Mouse (Mus musculus): ENCODE results near the gene Efna2.

Gene Efna2

GRCm38 (mm10) chr10:80175536-80176269, 3.6 kb upstream of the Efna2 start:
- in situ Hi-C loops (cut with MboI; ENCODE audit: unreplicated experiment in 2 of 2) = loop anchor here (5.0 to 25.0 kb wide), 4 partner anchors 72 to 337 kb away; partner anchors contain the start of genes Ndufs7 (in 2 of the 2) and Adamtsl5 (in 1 of the 2)

- in situ Hi-C loops (cut with MboI; ENCODE audit: unreplicated experiment in 2 of 2) = loop anchor here (5.0 to 25.0 kb wide), 4 partner anchors 71 to 336 kb away; partner anchors contain the start of genes Ndufs7 (in 2 of the 2) and Adamtsl5 (in 1 of the 2)
Observed at GRCm38 (mm10) chr10:80176270-80176834, 2.9 kb upstream of the Efna2 start.

- in situ Hi-C loops (cut with MboI; ENCODE audit: unreplicated experiment in 2 of 2) = loop anchor here (5.0 to 25.0 kb wide), 4 partner anchors 70 to 335 kb away; partner anchors contain the start of genes Ndufs7 (in 2 of the 2) and Adamtsl5 (in 1 of the 2)
Observed at GRCm38 (mm10) chr10:80177441-80178279, 1.6 kb upstream of the Efna2 start.

GRCm38 (mm10) chr10:80180288-80180687, 1.0 kb downstream of the Efna2 start:
- in situ Hi-C loops (cut with MboI; ENCODE audit: unreplicated experiment in 2 of 2) = loop anchor here (25.0 kb wide), 1 partner anchor 332 kb away; no protein-coding TSS in a partner anchor

- in situ Hi-C loops (cut with MboI; ENCODE audit: unreplicated experiment in 2 of 2) = loop anchor here (25.0 kb wide), 1 partner anchor 331 kb away; no protein-coding TSS in a partner anchor
Observed at GRCm38 (mm10) chr10:80180823-80181222, 1.5 kb downstream of the Efna2 start.

GRCm38 (mm10) chr10:80182547-80182946, 3.3 kb downstream of the Efna2 start:
- in situ Hi-C loops (cut with MboI; ENCODE audit: unreplicated experiment in 2 of 2) = loop anchor here (25.0 kb wide), 1 partner anchor 330 kb away; no protein-coding TSS in a partner anchor

- in situ Hi-C loops (cut with MboI; ENCODE audit: unreplicated experiment in 2 of 2) = loop anchor here (25.0 kb wide), 1 partner anchor 326 kb away; no protein-coding TSS in a partner anchor
Observed at GRCm38 (mm10) chr10:80186649-80187048, 7.4 kb downstream of the Efna2 start.

GRCm38 (mm10) chr10:80187739-80188138, 8.5 kb downstream of the Efna2 start:
- in situ Hi-C loops (cut with MboI; ENCODE audit: unreplicated experiment in 2 of 2) = loop anchor here (25.0 kb wide), 1 partner anchor 325 kb away; no protein-coding TSS in a partner anchor

GRCm38 (mm10) chr10:80188453-80189024, 9.3 kb downstream of the Efna2 start:
- in situ Hi-C loops (cut with MboI; ENCODE audit: unreplicated experiment in 2 of 2) = loop anchor here (25.0 kb wide), 1 partner anchor 324 kb away; no protein-coding TSS in a partner anchor

- in situ Hi-C loops (cut with MboI; ENCODE audit: unreplicated experiment in 2 of 2) = loop anchor here (25.0 kb wide), 1 partner anchor 322 kb away; no protein-coding TSS in a partner anchor
Observed at GRCm38 (mm10) chr10:80189999-80190398, 10.7 kb downstream of the Efna2 start.

GRCm38 (mm10) chr10:80190491-80191051, 11.3 kb downstream of the Efna2 start:
- in situ Hi-C loops (cut with MboI; ENCODE audit: unreplicated experiment in 2 of 2) = loop anchor here (25.0 kb wide), 1 partner anchor 322 kb away; no protein-coding TSS in a partner anchor

GRCm38 (mm10) chr10:80193976-80194375, 14.7 kb downstream of the Efna2 start:
- in situ Hi-C loops (cut with MboI; ENCODE audit: unreplicated experiment in 2 of 2) = loop anchor here (25.0 kb wide), 1 partner anchor 318 kb away; no protein-coding TSS in a partner anchor

- in situ Hi-C loops (cut with MboI; ENCODE audit: unreplicated experiment in 2 of 2) = loop anchor here (25.0 kb wide), 1 partner anchor 318 kb away; no protein-coding TSS in a partner anchor
Observed at GRCm38 (mm10) chr10:80194441-80194840, 15.2 kb downstream of the Efna2 start.

GRCm38 (mm10) chr10:80196167-80196566, 16.9 kb downstream of the Efna2 start:
- in situ Hi-C loops (cut with MboI; ENCODE audit: unreplicated experiment in 2 of 2) = loop anchor here (25.0 kb wide), 1 partner anchor 316 kb away; no protein-coding TSS in a partner anchor

- in situ Hi-C loops (cut with MboI; ENCODE audit: unreplicated experiment in 2 of 2) = loop anchor here (25.0 kb wide), 1 partner anchor 315 kb away; no protein-coding TSS in a partner anchor
Observed at GRCm38 (mm10) chr10:80196778-80197581, 17.7 kb downstream of the Efna2 start.

GRCm38 (mm10) chr10:80199440-80200008, 20.2 kb downstream of the Efna2 start:
- in situ Hi-C loops (cut with MboI; ENCODE audit: unreplicated experiment in 2 of 2) = loop anchor here (25.0 kb wide), 1 partner anchor 313 kb away; no protein-coding TSS in a partner anchor

GRCm38 (mm10) chr10:80200485-80200884, 21.2 kb downstream of the Efna2 start:
- in situ Hi-C loops (cut with MboI; ENCODE audit: unreplicated experiment in 2 of 2) = no loop called here

GRCm38 (mm10) chr10:80204055-80204454, 24.8 kb downstream of the Efna2 start:
- in situ Hi-C loops (cut with MboI; ENCODE audit: unreplicated experiment in 2 of 2) = no loop called here
